Mouse (Mus musculus): ENCODE results near the gene Vmn1r4. TPM values are rescaled to one million over a fixed set of nuclear protein-coding genes. Genes with fewer than 3 reads are reported as not detected.

Gene Vmn1r4
- polyA plus RNA-seq, 1 experiment from 2014 or later: 0.23 TPM

GRCm38 (mm10) chr6:56917578-56918368 lies 6.0 kb upstream of the Vmn1r4 start:
- WGBS: 75% methylated on average over 12 of the region's 12 CpGs
- 0 out of 2 replicates have a peak, but pooled peaks cover 4% of the 10 kb centered on the region for H3K4me1 ChIP-seq (replicated peaks)
- no peak for ATAC-seq (ENCODE audit: insufficient number of reproducible peaks, insufficient read depth, low FRiP score, low TSS enrichment, low read depth)

GRCm38 (mm10) chr6:56919330-56920044 lies 4.3 kb upstream of the Vmn1r4 start:
- no peak overlapping the region for H3K27ac ChIP-seq
- 0 out of 2 replicates have a peak, but pooled peaks cover 4% of the 10 kb centered on the region for H3K9me3 ChIP-seq
- no peak for ATAC-seq (ENCODE audit: insufficient number of reproducible peaks, insufficient read depth, low FRiP score, low TSS enrichment, low read depth)
- no peak overlapping the region for H3K4me3 ChIP-seq (replicated peaks)
- H3K9ac ChIP-seq (replicated peaks): no peak overlapping the region
- H3K4me2 ChIP-seq: no peak overlapping the region
- 85% methylated on average over 7 of the region's 7 CpGs for WGBS
- 0 out of 2 replicates have a peak, but pooled peaks cover 2% of the 10 kb centered on the region for H3K4me1 ChIP-seq (replicated peaks)
- no peaks in the 10 kb centered on the region for H3K36me3 ChIP-seq
- H3K27me3 ChIP-seq: no peaks in the 10 kb centered on the region

More at GRCm38 (mm10) chr6:56917578-56918368, 6.0 kb upstream of the Vmn1r4 start:
- Histone ChIP-seq H3K9me3 (0 out of 2 replicates have a peak, but pooled peaks cover 5% of the 10 kb centered on the region), H3K27me3 (no peaks in the 10 kb centered on the region), H3K27ac (no peak overlapping the region), H3K4me2 (no peak overlapping the region), H3K36me3 (no peaks in the 10 kb centered on the region), H3K4me3 (replicated peaks) (no peak overlapping the region), H3K9ac (replicated peaks) (no peak overlapping the region)

GRCm38 (mm10) chr6:56920222-56921092 lies 3.4 kb upstream of the Vmn1r4 start:
- no peaks in the 10 kb centered on the region for H3K36me3 ChIP-seq
- H3K27ac ChIP-seq: no peak overlapping the region
- no peak overlapping the region for H3K4me3 ChIP-seq (replicated peaks)
- no peaks in the 10 kb centered on the region for H3K9me3 ChIP-seq
- no peak overlapping the region for H3K9ac ChIP-seq (replicated peaks)
- 77% methylated on average over 12 of the region's 12 CpGs for WGBS
- ATAC-seq (ENCODE audit: insufficient number of reproducible peaks, insufficient read depth, low FRiP score, low TSS enrichment, low read depth): no peak
- no peaks in the 10 kb centered on the region for H3K27me3 ChIP-seq
- 0 out of 2 replicates have a peak, but pooled peaks cover 2% of the 10 kb centered on the region for H3K4me1 ChIP-seq (replicated peaks)
- no peak overlapping the region for H3K4me2 ChIP-seq

DNA sequence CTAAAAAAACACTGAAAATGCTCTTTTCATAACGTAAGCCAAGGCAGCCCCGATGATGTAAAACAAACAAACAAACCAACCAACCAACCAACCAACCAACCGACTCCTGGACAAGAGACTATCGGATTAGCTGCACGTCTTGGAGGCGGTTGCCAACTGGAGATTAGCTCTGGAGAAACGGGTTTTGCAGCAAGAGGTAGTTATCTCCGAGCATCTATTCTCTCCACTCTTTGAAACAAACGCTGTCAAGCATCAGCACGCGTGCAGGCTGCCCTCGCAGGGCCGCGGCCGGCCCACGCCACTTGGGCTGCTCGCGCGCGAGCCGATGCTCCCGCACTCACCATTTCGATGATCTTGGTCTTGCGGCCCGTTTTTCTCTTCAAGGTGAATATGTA lies 487 bp upstream of the Vmn1r4 start:
- H3K9me3 ChIP-seq: no peaks in the 10 kb centered on the region
- 0 out of 2 replicates have a peak, but pooled peaks cover 2% of the 10 kb centered on the region for H3K4me1 ChIP-seq (replicated peaks)
- peak overlapping the region; percentile 74 for H3K9ac ChIP-seq (replicated peaks)
- under 1% methylated on average over 25 of the region's 25 CpGs for WGBS
- no peak for ATAC-seq (ENCODE audit: insufficient number of reproducible peaks, insufficient read depth, low FRiP score, low TSS enrichment, low read depth)
- peak overlapping the region; percentile 67 for H3K4me3 ChIP-seq (replicated peaks)
- no peaks in the 10 kb centered on the region for H3K27me3 ChIP-seq
- peak overlapping the region; percentile 53 for H3K4me2 ChIP-seq
- peak overlapping the region; percentile 81 for H3K27ac ChIP-seq
- H3K36me3 ChIP-seq: no peaks in the 10 kb centered on the region

- no peak overlapping the region for H3K27ac ChIP-seq
- no peak overlapping the region for H3K9ac ChIP-seq (replicated peaks)
- H3K4me1 ChIP-seq (replicated peaks): no peaks in the 10 kb centered on the region
- no peak; the same call in 1 of the 2 replicates for ATAC-seq (ENCODE audit: insufficient number of reproducible peaks, insufficient read depth, low FRiP score, low TSS enrichment, low read depth)
- H3K27me3 ChIP-seq: no peaks in the 10 kb centered on the region
- 67% methylated on average over 4 of the region's 4 CpGs for WGBS
- H3K4me2 ChIP-seq: no peak overlapping the region
- H3K36me3 ChIP-seq: no peaks in the 10 kb centered on the region
- peaks cover 3% of the 10 kb centered on the region; the same call in 1 of the 2 replicates for H3K9me3 ChIP-seq
- H3K4me3 ChIP-seq (replicated peaks): no peak overlapping the region
Observed at GRCm38 (mm10) chr6:56931648-56932415, 8.0 kb downstream of the Vmn1r4 start.

- Histone ChIP-seq H3K9ac (replicated peaks) (no peak overlapping the region), H3K36me3 (no peaks in the 10 kb centered on the region), H3K4me2 (no peak overlapping the region), H3K4me3 (replicated peaks) (no peak overlapping the region), H3K4me1 (replicated peaks) (no peaks in the 10 kb centered on the region), H3K27me3 (no peaks in the 10 kb centered on the region), H3K27ac (no peak overlapping the region), H3K9me3 (peaks cover 3% of the 10 kb centered on the region; the same call in 1 of the 2 replicates)
- 72% methylated on average over 2 of the region's 2 CpGs for WGBS
- no peak for ATAC-seq (ENCODE audit: insufficient number of reproducible peaks, insufficient read depth, low FRiP score, low TSS enrichment, low read depth)
Observed at GRCm38 (mm10) chr6:56932464-56932863, 8.6 kb downstream of the Vmn1r4 start.

DNA sequence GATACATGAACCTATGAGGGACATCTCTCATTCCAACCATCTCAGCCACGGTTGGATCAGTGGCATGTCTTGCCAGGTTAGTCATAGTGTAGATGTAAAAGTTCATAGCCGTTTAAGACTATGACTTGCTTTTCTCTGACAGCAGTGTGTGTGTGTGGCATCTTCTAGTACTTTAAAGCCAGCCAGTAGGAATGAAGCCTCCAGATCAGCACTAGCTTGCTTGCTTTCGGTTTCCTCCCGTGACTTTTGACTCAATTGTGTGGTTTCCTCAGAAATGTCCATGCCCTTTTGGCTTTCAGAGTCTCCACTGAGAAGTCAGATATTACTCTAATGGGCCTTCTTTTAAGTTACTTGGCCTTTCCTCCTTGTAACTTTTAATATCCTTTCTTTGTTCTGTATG lies 10.6 kb downstream of the Vmn1r4 start:
- H3K9me3 ChIP-seq: peaks cover 3% of the 10 kb centered on the region; the same call in 1 of the 2 replicates
- no peak overlapping the region for H3K9ac ChIP-seq (replicated peaks)
- no peaks in the 10 kb centered on the region for H3K36me3 ChIP-seq
- 79% methylated on average over 4 of the region's 4 CpGs for WGBS
- no peaks in the 10 kb centered on the region for H3K4me1 ChIP-seq (replicated peaks)
- no peak for ATAC-seq (ENCODE audit: insufficient number of reproducible peaks, insufficient read depth, low FRiP score, low TSS enrichment, low read depth)
- no peak overlapping the region for H3K27ac ChIP-seq
- no peaks in the 10 kb centered on the region for H3K27me3 ChIP-seq
- no peak overlapping the region for H3K4me2 ChIP-seq
- H3K4me3 ChIP-seq (replicated peaks): no peak overlapping the region

- no peak overlapping the region for H3K4me2 ChIP-seq
- H3K9me3 ChIP-seq: no peaks in the 10 kb centered on the region
- no peak overlapping the region for H3K27ac ChIP-seq
- WGBS: 86% methylated on average over 5 of the region's 5 CpGs
- H3K36me3 ChIP-seq: no peaks in the 10 kb centered on the region
- H3K9ac ChIP-seq (replicated peaks): no peak overlapping the region
- no peak for ATAC-seq (ENCODE audit: insufficient number of reproducible peaks, insufficient read depth, low FRiP score, low TSS enrichment, low read depth)
- H3K4me1 ChIP-seq (replicated peaks): no peaks in the 10 kb centered on the region
- no peak overlapping the region for H3K4me3 ChIP-seq (replicated peaks)
- H3K27me3 ChIP-seq: no peaks in the 10 kb centered on the region
Observed at GRCm38 (mm10) chr6:56956436-56956835, 32.6 kb downstream of the Vmn1r4 start.

GRCm38 (mm10) chr6:56969973-56970372 lies 46.2 kb downstream of the Vmn1r4 start, which contains the start of gene Vmn1r5:
Gene Vmn1r5 (plus strand): TSS chr6:56970273.
- H3K4me1 ChIP-seq (replicated peaks): no peaks in the 10 kb centered on the region
- no peaks in the 10 kb centered on the region for H3K27me3 ChIP-seq
- H3K4me3 ChIP-seq (replicated peaks): no peak within 1 kb of the TSS
- no peak within 1 kb of the TSS for H3K4me2 ChIP-seq
- ATAC-seq (ENCODE audit: insufficient number of reproducible peaks, insufficient read depth, low FRiP score, low TSS enrichment, low read depth): no peak
- H3K9me3 ChIP-seq: no peaks in the 10 kb centered on the region
- H3K27ac ChIP-seq: no peak within 1 kb of the TSS
- no peaks in the 10 kb centered on the region for H3K36me3 ChIP-seq
- H3K9ac ChIP-seq (replicated peaks): no peak within 1 kb of the TSS

- Histone ChIP-seq H3K4me3 (replicated peaks) (no peak within 1 kb of the TSS), H3K9ac (replicated peaks) (no peak within 1 kb of the TSS), H3K27ac (no peak within 1 kb of the TSS), H3K27me3 (no peaks in the 10 kb centered on the region), H3K4me1 (replicated peaks) (no peaks in the 10 kb centered on the region), H3K9me3 (no peaks in the 10 kb centered on the region), H3K36me3 (no peaks in the 10 kb centered on the region), H3K4me2 (no peak within 1 kb of the TSS)
- ATAC-seq (ENCODE audit: insufficient number of reproducible peaks, insufficient read depth, low FRiP score, low TSS enrichment, low read depth): no peak
- 84% methylated on average over 2 of the region's 2 CpGs for WGBS
Observed at GRCm38 (mm10) chr6:56996943-56997342, 73.1 kb downstream of the Vmn1r4 start, which contains the start of gene Vmn1r6. Gene Vmn1r6 (plus strand): TSS chr6:56997243.

All from limb, embryonic 12.5 days (tissue).